Mouse (Mus musculus) thymus, adult 18-20 months (tissue): ENCODE measurements around the gene C87436.
A peak's percentile ranks its signal among the peaks of the same experiment; 100 is the strongest.

ENCODE experiments used
- DNase-seq, 2 experiments: peaks; one replicate each; pipeline ENCODE4 v3.0.0; 2022; ENCODE audit warnings: mixed read lengths in 2 of 2

C87436 gene

DNA sequence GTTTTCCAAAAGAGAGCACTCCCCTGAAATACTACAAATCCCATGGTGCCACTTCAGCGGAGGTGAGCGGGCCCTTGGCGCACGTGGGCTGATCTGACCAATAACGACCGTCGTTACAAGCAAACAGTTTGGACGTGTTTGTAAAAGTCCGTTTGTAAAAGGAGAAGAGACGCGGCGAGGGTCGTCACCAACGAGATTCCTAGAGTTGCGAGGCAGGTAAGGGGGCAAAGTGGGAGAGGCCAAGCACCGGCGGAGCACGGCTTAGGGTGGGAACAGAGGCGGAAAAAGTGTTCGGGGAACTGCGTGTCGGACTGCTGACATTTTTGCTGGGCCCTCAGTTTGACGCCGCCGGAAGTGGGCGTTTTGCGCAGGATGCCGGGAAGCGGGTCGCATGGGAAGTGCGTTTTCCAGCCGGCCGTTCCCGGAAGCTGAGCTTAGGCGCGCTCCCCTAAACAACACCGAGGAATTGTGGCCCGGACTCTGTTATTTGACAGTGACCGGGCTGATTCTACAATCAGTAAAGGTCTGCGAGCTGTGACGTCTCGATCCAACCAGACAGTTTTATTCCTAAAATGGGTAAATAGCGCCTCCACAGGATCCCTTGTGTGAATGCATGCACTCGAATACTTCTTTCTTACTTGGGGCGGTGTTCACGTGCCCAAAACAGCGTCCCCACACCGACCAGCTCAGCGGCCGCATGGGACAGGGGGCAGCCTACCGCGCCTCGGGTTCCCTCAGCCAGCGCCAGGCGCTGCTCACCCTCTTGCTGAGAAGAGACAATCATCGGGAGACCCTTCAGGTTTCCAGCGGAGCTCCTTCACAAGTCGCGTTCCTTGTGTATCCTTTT, at the start of gene C87436:
Gene C87436, plus strand, starts transcription at position 103 of the 847 bp plus-strand sequence.
- DNase-seq: peak; percentile 83 to 88

DNA sequence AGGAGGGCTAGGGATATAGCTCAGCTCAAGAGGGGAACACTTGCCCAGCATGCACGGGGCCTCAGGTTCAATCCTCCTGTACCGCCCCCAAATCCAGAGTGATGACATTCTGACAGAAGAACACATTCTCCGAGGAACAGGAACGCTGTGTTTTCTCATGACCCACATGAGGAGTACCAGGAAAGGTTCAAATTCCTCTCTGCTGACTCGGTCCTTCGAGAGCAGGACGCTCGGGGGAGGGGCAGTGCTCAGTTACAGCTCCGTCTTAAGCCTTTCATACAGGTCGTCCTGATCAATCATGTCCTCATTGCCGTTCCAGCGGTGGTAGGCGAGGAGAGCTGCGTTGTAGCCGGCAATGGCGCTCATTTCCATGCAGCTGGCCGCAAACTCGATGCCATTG, 49.7 kb upstream of the C87436 start:
- no peak for DNase-seq

DNA sequence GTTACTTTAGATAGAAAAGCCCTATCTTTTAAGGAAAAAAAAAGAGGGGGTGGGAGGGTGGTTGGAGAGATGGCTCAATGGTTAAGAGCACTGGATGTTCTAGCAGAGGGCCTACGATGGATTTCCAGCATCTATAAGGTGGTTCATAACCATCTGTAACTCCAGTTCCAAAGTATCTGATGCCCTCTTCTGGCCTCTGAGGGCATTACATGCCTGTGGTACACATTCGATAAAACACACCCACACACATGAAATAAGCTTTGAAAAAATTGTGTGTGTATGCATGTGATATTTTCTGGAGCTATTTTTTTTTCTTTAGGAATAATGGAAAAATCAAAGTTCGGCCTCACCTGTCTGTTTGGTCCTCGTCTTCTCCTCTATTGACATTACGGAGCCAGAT, 46.8 kb upstream of the C87436 start:
- DNase-seq: no peak

DNA sequence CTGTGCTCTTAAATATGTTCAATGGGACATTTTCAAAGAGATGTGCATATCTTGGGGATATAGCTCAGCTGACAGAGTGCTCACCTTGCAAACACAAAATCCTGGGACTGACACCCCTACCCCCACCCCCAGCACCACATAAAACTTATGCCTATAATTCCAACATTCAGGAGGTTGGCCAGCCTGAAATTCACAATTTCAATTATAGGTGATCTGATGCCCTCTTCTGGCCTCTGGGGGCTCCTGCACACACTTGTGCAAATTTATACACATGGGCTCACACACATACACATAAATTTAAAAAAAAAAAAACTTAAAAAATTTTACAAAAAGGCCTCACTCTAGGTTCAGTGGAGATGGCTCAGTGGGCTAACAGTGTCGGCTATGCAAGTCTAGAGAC, 45.0 kb upstream of the C87436 start:
- DNase-seq: no peak

DNA sequence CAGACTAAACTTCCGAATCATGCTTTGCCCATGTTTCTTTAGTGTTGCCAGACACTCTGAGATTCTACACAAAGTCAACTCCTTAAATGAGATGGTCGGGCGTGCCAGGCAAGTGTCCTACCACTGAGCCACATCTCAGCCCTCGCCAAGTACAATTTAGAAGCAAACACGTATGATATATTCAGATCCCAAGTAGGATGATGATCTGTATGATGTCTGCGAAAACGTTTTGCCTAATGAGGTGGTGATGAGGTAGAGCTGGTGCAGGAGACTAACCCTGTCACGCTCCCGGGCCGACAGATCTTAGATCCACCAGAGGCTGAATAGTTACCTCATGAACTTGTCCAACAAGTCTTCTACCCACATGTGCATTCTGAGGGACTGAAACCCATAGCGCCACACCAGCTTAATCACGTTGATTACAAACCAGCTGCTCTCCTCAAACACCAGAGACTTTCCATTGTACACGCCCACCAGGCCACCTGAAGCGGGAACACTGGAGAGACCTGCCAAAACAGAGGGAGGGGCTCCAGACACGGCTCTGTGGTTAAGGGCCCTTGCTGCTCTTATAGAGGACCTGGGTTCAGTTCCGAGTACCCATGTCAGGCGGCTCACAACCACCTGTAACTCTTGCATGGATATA, 44.0 kb upstream of the C87436 start:
- no peak for DNase-seq

DNA sequence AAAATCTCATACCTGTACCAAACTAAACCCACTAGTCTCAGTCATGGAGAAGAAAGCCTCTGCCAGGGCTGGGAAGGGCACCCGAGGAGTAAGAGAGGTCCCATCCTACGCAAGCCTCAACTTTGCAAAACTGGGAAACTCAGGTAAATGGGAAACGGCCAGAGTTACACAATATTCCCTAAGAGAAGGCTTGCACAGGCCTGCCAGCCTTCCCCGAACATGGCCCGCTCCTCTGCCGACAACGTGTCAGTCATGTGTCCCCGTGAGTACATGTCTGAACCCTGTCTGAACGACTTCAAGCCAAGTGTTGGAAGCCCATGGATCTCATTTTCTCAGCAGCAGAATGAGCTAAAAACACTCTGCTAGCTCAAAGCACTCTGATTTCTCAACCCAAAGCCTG, 43.2 kb upstream of the C87436 start:
- no peak for DNase-seq

DNA sequence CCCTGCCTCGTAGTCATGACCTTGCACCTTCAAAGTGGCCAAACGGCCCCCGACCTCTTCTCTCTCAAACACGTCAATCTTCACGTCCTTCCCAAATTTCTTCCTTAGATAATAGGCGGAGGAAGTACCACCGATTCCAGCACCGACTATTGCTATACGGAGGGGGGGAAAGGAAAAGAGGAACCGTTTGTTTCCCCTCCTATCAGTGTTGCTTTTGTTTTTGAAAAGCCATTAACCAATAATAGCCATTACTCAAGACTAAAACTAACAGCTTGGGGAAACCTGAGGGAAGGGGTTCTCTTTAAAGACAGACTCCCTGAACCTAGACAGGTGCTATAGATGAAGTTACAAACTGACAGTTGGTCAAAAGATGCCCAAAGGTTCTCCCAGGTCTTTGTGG, 42.2 kb upstream of the C87436 start:
- DNase-seq: no peak

DNA sequence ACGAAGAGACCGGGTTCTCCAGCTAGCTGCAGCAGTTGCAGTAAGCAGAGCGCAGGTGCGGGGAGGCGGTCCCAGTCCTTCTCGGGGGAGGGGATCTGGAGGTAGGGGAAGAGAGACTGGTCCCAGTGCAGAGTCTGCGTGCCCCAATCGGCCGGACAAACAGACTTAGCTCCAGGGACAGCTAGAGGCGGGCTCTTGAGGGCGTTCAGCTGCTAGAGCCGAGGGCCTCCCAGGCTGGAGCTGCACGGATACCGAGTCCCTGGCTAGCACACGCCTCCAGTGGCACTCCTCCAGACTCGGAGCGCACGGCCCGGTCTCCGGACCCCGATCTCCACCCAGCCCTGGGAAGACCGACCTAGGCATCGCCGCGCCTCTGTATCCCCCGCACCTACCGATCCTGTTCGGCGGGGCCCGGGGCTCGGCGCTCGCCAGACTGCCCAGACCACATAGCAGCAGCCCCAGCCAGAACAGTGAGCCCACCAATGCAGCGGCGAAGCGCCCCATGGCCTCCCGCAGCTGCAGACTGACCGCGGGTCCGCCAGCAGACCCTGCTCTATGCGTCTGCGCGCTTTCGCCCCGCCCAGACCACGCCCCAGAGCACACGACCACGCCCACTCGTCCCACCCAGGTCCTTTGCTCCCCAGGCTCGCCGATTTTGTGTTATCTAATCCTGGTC, 41.5 kb upstream of the C87436 start, which contains the start of gene Pcyox1:
Gene Pcyox1, minus strand, starts transcription at position 574 of the 676 bp plus-strand sequence.
- peak; percentile 79 for DNase-seq

DNA sequence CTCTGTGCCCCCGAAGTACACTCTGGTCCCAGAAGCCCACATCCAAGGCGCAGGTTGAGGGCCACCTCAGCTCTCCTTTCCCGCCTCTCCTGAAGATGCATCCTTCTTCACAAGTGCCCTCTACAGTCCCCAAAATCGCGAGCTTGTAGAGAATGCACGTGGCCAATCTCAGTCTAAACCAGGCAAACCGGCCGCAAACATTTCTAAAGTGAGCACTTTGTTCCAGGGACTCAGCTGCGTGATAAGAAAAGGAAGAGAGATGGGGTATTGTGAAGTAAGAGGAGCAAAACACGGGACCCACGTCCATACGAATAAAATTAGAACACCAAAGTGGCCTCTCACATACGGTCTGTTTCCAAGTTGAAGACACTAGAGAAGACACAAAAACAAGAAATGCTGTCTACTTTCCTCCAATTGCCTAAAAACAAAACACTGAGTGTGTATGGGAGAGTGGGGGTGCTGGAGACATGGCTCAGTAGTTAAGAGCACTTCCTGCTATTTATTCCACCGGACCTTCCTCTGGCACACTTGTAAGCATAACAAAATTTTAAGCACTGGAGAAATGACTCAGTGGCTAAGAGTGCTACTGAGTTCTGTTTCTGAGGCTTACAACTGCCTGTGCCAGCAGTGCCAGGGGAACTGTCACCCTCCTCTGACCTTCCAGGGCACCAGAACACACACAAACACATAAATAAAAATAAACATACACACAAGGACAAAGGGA, 40.8 kb upstream of the C87436 start:
- no peak for DNase-seq

DNA sequence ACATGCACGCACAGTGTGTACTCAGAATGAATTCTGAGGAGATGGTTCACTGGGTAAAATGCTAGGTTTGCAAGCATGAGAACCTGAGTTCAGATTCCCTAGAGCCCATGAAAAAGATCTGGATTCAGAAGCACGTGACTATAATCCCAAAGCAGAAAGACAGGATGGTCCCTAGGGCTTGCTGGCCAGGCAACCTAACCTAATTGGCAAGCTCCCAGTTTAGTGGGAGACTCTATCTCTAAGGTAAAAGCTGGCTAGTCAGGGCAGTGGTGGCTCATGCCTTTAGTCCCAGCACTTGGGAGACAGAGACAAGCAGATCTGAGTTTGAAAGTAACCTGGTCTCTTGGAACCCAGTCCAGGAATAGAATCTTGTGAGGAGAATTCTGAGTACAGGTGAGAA, 39.2 kb upstream of the C87436 start:
- no peak for DNase-seq

DNA sequence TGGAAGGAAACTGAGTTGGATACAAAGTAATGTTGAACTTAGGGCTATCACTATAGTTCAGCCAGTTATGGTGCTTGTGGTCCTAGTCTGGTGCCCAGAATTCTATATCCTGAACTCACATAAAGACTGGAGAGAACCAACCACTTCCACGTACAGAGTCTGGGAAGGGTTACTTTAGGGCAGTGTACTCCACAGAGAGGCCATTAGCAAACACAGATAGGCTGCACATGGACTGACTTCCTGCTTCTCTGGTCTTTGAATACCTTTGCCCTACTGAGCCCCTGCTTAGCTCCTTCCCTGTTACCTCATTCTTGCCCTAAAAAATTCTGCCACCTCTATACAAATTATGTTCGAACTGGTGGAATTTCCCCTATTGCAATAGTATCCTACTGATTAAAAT, 38.2 kb upstream of the C87436 start:
- no peak for DNase-seq

DNA sequence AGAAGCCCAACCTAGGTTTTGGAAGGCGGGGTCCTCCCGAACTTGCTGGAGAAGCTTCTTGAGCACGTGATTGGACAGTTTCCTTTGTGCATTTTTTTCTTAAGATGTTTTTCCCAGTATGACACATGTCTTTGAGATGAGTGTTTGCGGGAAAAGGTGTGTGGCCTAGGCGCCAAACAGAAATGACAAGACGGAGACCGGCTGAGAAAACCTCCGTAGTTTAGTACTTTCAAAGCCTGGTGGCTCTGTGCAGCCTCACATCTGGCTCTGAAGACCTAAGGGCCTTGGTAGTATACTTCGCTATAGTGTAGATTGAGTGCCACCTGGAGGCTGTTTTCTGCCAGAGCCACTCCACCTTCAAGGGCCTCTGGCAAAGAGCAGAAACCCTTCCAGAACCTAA, 37.2 kb upstream of the C87436 start:
- peak; percentile 62 to 72 for DNase-seq

DNA sequence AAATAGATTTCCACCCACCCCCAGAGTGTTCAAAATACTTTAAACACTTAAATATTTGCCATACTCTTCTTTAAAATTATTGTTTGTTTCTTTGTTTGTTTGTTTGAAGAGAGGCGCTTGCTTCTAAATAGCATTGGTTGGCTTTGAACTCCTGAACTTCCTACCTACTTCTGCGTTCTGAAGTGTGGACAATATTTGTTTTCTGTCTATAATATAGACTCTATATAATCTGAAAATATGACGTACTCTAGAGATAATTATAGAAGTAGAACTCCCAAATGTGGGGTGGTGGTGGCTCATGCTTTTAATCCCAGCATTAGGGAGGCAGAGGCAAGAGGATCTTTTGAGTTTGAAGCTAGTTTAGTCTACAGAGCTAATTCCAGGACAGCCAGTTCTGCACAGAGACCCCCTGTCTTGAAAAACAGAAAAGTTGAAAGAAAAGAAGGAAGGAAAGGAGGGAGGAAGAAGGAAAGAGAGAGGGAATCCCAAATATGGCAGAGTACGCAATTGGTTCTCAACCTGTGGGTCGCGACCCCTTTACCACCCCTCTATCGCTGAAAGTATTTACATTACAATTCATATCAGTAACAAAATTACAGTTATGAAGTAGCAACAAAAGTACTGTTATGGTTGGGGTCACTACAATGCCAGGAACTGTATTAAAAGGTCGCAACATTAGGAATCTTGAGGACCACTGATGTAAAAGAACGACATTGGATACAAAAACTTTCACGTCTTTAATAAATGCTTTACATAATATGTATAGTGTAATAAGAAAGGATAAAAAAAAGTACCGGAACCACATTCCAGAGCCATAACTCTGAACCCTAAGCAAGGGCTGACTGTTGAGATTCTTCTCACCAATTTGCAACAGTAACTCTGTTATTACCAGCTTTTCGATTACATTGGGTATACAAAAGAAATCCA, 35.2 kb upstream of the C87436 start:
- DNase-seq: no peak

DNA sequence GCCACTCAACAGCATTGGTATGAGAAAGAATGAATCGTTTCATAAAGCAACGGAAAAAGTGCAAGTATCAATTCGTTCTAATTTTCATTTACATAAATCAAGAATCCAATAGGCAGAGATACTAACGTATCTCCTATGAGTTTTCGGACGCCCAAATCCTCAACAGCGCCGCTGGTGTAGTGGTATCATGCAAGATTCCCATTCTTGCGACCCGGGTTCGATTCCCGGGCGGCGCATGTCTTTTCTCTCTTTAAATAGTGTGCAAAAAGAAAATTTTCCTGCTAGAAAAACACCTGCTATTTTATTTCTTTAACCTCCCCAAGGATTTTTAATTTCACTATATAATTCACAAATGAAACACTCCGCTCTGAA, 34.5 kb upstream of the C87436 start:
- DNase-seq: no peak

DNA sequence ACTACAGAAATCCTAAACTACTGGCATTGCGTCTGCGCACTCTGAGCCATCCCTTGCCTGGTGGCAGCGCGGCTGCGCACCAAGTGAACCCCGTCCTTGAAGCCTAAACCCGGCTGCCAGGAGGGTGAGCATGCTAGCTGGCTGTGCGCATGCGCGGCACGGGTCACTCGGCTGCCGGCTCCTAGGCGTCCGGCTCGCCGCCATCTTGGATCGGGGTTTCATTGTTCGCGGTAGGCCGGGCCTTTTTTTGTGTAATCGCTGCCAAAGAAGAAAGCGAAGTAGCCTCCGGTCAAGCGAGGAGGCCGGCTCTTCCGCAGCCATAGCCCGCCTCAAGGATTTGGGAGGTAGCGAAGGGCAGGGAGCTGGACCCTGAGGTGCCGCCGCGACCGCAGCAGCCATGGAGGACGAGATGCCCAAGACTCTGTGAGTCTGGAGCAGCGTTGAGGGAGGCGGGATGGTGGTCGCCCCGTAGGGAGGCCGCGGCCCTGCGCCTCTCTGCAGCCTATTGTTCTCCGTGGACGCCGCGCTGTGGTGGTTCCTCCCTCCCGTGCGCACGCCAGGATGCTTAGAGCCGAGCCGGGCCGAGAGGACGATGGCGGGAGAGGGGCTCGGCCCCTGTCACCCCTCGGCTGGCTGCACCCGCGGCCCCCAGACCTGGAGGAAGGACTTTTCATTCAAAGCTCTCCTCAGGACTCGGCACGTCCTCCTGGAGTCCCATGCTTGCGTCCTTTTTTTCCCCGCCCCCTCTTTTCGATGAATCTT, 33.9 kb upstream of the C87436 start, which contains the start of gene Tia1:
Gene Tia1, plus strand, starts transcription at position 120 of the 762 bp plus-strand sequence.
- peak; percentile 96 for DNase-seq

DNA sequence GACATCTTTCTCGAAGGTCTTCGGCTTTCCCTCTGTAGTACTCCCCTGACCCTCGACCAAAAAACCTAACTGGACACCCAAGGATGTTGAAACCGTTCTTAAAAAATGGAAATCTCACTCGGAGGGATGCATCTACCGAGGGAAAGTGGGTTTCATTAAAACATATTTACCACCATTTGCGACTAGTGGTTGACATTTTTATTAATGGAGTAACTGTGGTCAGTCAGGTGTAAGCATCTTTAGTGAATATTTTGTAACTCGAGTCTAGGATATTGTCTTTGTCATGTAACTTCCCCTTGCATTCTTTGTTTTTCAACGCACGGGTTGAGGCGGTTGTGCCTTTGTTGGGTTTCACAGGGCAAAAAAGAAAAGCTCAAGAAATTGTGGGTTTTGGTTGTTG, 33.2 kb upstream of the C87436 start:
- no peak for DNase-seq

DNA sequence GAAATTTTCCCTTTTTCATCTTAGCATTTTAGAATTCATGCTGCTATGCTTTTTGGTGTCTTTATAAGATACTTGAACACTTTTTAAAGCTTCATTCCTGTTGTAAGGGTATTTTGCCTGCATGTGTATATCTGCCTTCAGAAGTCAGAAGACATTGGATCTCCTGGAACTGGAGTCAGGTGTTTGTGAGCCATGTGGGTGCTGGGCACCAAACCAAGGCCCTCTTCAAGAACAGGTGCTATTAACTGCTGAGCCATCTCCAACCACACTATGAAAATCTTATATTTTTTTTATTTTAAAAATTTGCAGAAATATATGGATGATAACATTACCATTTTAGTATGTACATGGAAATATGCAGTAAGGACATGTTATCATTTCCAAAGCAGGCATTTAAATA, 31.9 kb upstream of the C87436 start:
- DNase-seq: no peak

DNA sequence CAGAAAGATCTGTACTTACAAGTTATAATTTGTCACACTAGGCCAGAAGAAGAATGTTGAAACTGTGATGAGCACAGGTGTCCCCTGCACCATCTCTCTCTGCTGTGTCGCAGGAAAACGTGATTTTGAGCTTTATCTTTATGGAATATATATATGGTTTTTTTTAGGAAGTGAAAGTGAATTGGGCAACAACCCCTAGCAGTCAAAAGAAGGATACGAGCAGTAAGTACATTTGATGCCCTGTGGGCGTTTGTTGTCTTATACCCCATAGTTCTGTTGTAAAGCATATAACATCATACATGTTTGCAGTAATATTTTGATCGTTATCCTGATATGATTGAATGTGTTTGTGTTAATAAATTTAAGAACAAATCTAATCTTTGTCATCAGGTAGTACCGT, 19.5 kb upstream of the C87436 start:
- no peak for DNase-seq

DNA sequence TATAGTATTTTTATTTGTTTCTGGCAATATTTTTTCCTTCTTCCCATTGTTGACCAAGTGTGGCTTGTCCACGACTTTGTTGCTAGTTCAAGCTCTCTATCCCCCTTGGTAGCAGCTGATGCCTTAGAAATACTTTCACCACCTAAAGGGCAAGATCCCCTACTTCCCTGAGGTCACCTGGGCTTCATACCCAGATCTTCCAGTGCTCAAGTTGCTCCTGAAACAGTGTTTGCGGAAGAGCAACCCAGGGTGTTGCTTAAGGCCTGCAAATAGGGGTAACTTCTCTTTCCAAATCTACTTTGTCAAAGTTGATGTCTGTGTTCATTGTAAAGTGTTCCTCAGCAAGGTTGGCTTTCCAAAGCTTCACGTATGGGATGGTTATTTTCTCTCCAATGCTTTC, 18.9 kb upstream of the C87436 start:
- no peak for DNase-seq

DNA sequence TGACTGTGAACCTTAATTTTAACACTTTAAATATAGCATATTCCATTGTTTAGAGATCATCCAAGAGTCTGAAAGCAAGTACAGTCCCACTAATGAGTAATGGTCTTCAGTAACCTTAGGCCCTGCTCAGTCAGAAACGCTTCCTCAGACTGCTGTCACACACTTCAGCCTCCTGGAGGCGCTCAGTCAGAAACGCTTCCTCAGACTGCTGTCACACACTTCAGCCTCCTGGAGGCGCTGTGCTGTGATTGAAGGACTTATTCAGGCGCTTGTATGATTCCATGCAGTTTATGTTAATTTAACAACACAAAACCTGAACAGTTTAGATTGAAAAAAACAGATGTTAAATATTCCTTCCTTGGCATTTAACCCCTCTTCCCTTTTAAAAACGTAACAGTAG, 17.7 kb upstream of the C87436 start:
- no peak for DNase-seq

DNA sequence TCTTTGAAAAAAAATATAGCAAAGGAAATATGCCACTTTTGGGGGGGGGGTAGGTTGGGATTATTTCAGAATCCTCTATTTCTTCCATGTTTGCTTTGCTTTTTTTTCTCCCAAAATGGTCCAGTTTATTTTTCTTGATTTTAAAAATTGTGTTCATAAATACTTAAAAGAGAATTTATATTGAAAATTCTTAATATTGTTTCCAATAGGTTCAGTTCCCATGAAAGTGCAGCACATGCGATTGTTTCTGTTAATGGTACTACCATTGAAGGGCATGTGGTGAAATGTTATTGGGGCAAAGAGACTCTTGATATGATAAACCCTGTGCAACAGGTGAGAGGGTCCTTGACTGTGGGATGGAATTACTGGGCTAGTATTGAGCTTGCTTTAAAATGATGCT, 11.8 kb upstream of the C87436 start, which contains the start of gene Gm44790:
Gene Gm44790, plus strand, starts transcription at position 301 of the 400 bp plus-strand sequence.
- no peak for DNase-seq
